ENCODE assay signal across 8 mouse cellular contexts in the genomic region with DNA sequence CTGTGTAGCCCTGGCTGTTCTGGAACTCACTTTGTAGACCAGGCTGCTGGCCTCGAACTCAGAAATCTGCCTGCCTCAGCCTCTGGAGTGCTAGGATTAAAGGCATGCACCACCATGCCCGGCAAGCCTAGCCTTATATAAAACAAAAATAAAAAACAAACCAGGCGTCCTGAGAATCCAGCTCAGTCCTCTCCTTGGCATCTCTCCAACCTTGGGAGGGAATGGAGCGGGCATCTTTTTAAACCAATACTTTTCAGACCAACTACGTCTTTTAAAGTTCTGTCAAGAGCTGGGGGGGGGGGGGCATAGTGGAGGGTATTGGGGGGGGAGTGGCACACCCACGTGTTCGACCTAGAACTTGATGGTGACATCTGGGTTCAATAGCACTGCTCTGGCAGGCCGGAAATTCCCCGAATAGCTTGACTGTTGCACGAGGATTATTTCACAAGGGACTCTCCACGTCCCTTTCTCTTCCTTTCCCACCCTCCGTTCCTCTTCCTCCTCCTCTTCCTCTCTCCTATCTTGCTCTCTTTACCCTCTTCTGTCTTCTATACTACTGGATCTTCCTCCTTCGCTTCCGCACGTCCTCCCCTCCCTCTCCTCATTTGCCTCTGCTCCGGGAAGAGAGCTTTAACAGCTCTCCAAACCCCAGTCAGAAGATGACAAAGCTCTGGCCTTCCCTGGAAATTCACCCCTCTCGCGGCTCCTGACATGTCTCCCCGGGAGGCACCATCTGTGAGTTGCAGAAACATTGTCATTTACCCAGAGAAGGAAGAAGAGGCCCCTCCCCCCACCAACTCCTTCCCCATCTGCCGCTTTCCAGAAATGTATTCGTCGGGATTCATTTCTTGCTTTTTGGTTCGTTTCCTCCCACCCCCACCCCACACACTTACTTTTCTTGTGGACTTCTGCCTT. TPM values are rescaled to one million over a fixed set of nuclear protein-coding genes. Genes with fewer than 3 reads are reported as not detected.
A peak's percentile ranks its signal among the peaks of the same experiment; 100 is the strongest.
DNase-seq lines count a peak whose midpoint lies in the region; ATAC-seq and TF ChIP-seq lines count a peak whose summit lies in the region.

No protein-coding gene starts in this region.

- TF ChIP-seq EP300 in lung, postnatal 0 days (IDR thresholded peaks at IDR 0.05) = 0 out of 2 replicates have a peak, but pooled peaks have one; percentile 15

- peaks cover 12% of the 10 kb centered on the region for H3K27me3 ChIP-seq in heart, embryonic 10.5 days (ENCODE audit: insufficient read depth, poor library complexity, severe bottlenecking)
- H3K27me3 ChIP-seq in lung, postnatal 0 days (replicated peaks; ENCODE audit: insufficient read depth, low read length) = no peaks in the 10 kb centered on the region

- no peak overlapping the region for H3K9ac ChIP-seq in lung, postnatal 0 days (replicated peaks; ENCODE audit: low read depth)

- ATAC-seq in lung, postnatal 0 days = peak; percentile 76

- H3K4me1 ChIP-seq in heart, embryonic 10.5 days = peaks cover 10% of the 10 kb centered on the region
- H3K4me1 ChIP-seq in lung, postnatal 0 days (ENCODE audit: insufficient read depth, low read depth, low read length) = no peaks in the 10 kb centered on the region

- peak overlapping the region; percentile 36 for H3K4me3 ChIP-seq in heart, embryonic 10.5 days
- H3K4me3 ChIP-seq in lung, postnatal 0 days (ENCODE audit: low read depth, low read length) = 0 out of 2 replicates have a peak overlapping the region, but pooled peaks have one; percentile 10

- TF ChIP-seq CTCF in lung, postnatal 0 days (IDR thresholded peaks at IDR 0.05) = no peak

- 34% methylated on average over 23 of the region's 23 CpGs for WGBS in heart, embryonic 10.5 days
- WGBS in lung, postnatal 0 days = 18% methylated on average over 21 of the region's 23 CpGs

- peak overlapping the region; percentile 36 for H3K4me2 ChIP-seq in lung, postnatal 0 days (replicated peaks; ENCODE audit: low read depth, low read length)

- H3K9me3 ChIP-seq in heart, embryonic 10.5 days = no peaks in the 10 kb centered on the region
- no peaks in the 10 kb centered on the region for H3K9me3 ChIP-seq in lung, postnatal 0 days (ENCODE audit: low read length)

- peak; percentile 32 for DNase-seq in adipocyte (ENCODE audit: low spot score)
- peak; percentile 50 to 52 for DNase-seq in cerebellum, postnatal 36 days
- DNase-seq in heart, embryonic 10.5 days (ENCODE audit: low spot score) = no peak
- DNase-seq in layer of hippocampus, adult 18-20 months (ENCODE audit: low spot score in 2 of 2) = peak; percentile 60 to 83
- DNase-seq in lung, postnatal 0 days (ENCODE audit: low spot score) = peak; percentile 76
- DNase-seq in right cerebral cortex, postnatal 36 days (ENCODE audit: low spot score in 2 of 2) = peak; percentile 75 to 80
- no peak for DNase-seq in urinary bladder, adult 2 months (ENCODE audit: low spot score)
- DNase-seq in urinary bladder, postnatal 25 days (ENCODE audit: low spot score) = no peak

- H3K36me3 ChIP-seq in heart, embryonic 10.5 days = no peaks in the 10 kb centered on the region
- no peaks in the 10 kb centered on the region for H3K36me3 ChIP-seq in lung, postnatal 0 days (ENCODE audit: insufficient read depth, low read length)

- peak overlapping the region; percentile 43; the same call in 1 of the 2 replicates for H3K27ac ChIP-seq in heart, embryonic 10.5 days
- H3K27ac ChIP-seq in lung, postnatal 0 days (ENCODE audit: low read length) = peak overlapping the region; percentile 71

RNA-seq across cellular contexts. Expression of gene Wdr66, which starts 5.2 kb away (rescaled TPM):
- polyA plus RNA-seq in heart, embryonic 10.5 days (2016; fragmentation: Nextera tagmentation; extraction: Ambion mirVana) = 0.53 and 0.79 TPM in 2 replicates
- total RNA-seq in layer of hippocampus, adult 18-20 months (2021) = 1 to 10 TPM; 4.6 to 6.0 TPM
- polyA plus RNA-seq in lung, postnatal 0 days (2015; fragmentation: Nextera tagmentation; extraction: Ambion mirVana) = 1.9 and 2.5 TPM in 2 replicates
- 4.1 and 4.8 TPM in 2 replicates for polyA plus RNA-seq in urinary bladder, adult 2 months (2012; rRNA removed)

Comparison
In these comparisons a context has a peak if more than half of its experiments do, and no peak if none do; other contexts are left out.
1. DNase-seq: peak in adipocyte (single experiment), cerebellum, postnatal 36 days (2 of 2), layer of hippocampus, adult 18-20 months (2 of 2), lung, postnatal 0 days (single experiment) and right cerebral cortex, postnatal 36 days (2 of 2); none in heart, embryonic 10.5 days (single experiment), urinary bladder, adult 2 months (single experiment) and urinary bladder, postnatal 25 days (single experiment).